Mouse (Mus musculus): ENCODE measurements around the gene H2bfm.
"Not testable (repeated sequence)": the region's sequence is repeated elsewhere in the genome, so short reads cannot be mapped to it uniquely, and the experiment has no call there.

Gene H2bfm

GRCm38 (mm10) chrX:136927031-136927430 is at the start of gene H2bfm:
Gene H2bfm, plus strand, starts transcription at chrX:136927325.
- DNase-seq (ENCODE audit: low read depth, low spot score): no peak

- DNase-seq (ENCODE audit: low read depth, low spot score): peak; percentile 32
These were observed 31.4 kb upstream of the H2bfm start for GRCm38 (mm10) chrX:136895757-136896156.

- no peak for DNase-seq (ENCODE audit: low read depth, low spot score)
These were observed 22.8 kb upstream of the H2bfm start for GRCm38 (mm10) chrX:136904369-136904768.

DNA sequence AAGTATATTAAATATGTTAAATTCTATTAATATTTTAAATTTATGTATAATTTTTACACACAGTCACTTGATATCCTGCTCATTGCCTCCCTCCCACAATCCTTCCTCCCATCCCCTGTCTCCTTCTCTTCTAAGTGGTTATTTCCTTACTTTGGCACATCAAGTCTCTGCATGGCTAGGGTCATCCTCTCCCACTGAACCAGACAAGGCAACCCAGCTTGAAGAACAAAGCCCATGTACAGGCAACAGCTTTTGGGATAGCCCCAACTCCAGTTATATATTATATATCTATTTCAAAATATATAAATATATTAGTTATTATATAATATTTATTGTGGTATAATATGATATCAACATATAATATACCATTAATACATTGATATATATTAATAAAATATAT is 1.3 kb upstream of the H2bfm start:
- peak; percentile 49 for DNase-seq (ENCODE audit: low read depth, low spot score)

DNA sequence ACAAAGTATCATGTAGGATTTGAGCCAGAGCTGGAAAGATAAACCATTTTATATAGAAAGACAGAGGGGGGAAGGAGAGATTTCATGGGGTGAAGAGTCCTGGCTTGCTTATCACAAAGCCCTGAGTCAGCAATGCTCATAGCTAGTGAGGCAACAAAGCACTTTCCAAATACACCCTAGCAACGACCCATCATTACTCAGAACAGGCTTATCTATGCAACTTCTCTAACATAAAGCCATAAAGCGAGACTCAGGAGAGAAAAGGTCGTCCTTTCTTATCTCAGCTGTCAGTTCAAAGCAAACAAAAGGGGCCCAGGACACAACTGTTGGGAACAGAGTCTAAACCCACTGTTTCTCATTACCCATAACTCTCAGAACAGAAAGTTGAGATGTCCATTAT is 10.9 kb downstream of the H2bfm start:
- DNase-seq (ENCODE audit: low read depth, low spot score): no peak

GRCm38 (mm10) chrX:136957583-136958279 is 30.6 kb downstream of the H2bfm start:
- DNase-seq (ENCODE audit: low read depth, low spot score): peak; percentile 70

DNA sequence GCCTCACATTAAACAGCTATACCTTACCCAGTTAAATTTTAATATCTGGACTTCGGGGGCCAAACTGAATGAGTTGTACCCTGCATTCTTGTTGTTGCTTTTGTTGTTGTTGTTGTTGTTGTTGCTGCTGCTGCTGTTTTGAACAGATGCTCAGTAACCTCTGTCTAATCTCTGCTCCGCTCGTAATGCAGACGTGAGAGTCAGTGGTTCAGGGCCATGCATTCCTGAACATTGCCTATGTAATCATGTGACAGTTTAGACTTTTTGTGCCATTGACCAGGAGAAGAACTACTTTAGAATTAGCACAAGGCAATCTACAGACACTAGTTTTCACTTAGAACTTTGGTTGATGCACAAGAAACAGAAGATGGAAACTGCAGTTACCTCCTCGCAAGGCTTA is 31.2 kb downstream of the H2bfm start:
- not testable (repeated sequence) for DNase-seq (ENCODE audit: low read depth, low spot score)

- peak; percentile 25 for DNase-seq (ENCODE audit: low read depth, low spot score)
These were observed 32.6 kb downstream of the H2bfm start for GRCm38 (mm10) chrX:136959688-136960087.

GRCm38 (mm10) chrX:136975397-136975796 is 48.3 kb downstream of the H2bfm start, which contains the start of gene Tmsb15b2:
Gene Tmsb15b2, minus strand, starts transcription at chrX:136975497.
- not testable (repeated sequence) for DNase-seq (ENCODE audit: low read depth, low spot score)

DNA sequence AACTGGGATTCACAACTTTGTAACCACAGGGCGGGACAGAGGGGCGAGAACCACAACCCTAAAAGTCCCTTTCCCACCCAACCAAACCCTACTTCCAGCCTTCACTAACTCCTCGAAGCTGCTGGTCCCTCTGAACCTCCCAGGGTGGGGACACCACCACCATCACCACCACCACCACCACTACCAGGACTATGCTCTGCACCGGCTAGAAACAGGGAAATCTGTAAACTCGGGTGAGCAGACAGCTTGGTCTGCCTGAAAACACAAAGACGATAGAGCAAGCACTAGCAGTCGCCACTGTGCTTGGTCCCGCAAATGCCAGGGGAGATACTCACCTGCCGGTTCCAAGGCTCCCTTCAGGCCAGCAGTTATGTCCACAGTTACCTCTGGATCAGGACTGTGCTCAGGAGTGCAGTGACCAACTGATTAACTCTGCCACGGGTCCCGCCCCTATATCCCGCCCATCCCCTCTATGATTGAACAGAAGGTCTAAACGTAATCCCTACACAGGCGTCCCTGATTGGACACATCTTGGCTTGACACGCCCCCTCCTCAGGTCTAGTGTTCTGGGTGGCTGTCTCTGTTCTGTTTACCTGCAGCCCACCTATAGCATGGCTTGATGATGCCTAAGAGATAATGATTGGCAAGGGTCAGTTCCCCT is 49.4 kb downstream of the H2bfm start, which contains the start of the genes Tmsb15l and Tmsb15b1:
TSS of gene Tmsb15l (minus strand) at position 446 of the 661 bp plus-strand sequence.
TSS of gene Tmsb15b1 (minus strand) at position 451 of the 661 bp plus-strand sequence.
- DNase-seq (ENCODE audit: low read depth, low spot score): peak; percentile 88
